Mouse (Mus musculus) ES-Bruce4 (cell line): ENCODE data around the gene Sh3tc1.

Experiments used
- CTCF ChIP-seq: IDR thresholded peaks from one replicate; pipeline ENCODE4 v1.8.1; 2011; ENCODE audit warnings: low read depth, low read length
- EP300 ChIP-seq: IDR thresholded peaks from 2 replicates; pipeline ENCODE4 v1.6.1; 2011; ENCODE audit warnings: low read depth, low read length; ENCODE audit not compliant: insufficient read depth
- POLR2A ChIP-seq: IDR thresholded peaks from one replicate; pipeline ENCODE4 v1.8.1; 2011; ENCODE audit warnings: low read length; ENCODE audit not compliant: insufficient read depth

DNA sequence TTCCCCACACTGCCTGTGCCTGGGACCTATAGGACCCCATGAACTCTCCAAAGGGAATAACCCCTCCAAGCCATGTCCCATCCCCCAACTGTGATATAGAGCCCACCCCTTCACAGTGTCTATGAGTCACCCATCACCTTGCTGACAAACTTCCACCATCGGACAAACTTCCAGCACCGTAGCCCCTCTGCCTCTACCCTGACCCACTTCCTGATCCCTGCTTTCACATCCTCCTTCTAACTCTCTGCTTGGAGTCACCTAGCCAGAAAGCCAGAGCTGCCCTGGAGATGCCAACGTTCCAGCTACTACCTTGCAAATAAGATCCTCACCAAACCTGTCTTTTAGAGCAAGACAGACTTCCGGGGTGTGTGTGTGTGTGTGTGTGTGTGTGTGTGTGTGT lies 46.1 kb downstream of the Sh3tc1 start:
- TF ChIP-seq CTCF = no peak
- TF ChIP-seq POLR2A = no peak
- TF ChIP-seq EP300 = no peak
